8 mouse cellular contexts compared by ENCODE assay signal in the genomic region with DNA sequence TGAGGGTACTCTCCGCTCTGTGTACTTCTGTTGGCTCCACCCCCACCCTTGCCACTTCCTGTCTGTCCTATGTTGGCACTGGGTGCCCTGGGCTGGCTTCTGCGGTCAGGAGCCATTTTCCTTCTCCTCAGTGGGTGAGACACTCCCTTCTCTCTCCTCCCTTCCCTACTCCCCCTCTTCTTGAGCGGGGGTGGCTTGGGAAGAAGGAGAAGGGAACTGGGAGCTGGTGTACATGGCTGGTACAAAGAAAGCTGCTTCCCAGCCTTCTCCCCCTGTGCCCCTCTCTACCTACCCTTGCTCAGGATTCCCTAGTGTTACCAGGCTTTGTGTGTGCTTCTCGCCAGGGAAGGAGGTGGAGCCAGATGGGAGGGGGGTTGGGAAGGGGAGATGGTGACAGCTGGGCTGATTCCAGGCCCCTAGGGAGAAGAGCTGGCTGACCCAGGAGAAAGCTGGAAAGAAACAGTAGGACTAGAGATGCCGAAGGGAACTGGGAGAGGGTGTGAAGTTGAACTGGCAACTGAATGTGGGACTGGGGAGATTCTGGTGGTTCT. TPM values are rescaled to one million over a fixed set of nuclear protein-coding genes. Genes with fewer than 3 reads are reported as not detected.
DNase-seq lines count a peak whose midpoint lies in the region; ATAC-seq lines count a peak whose summit lies in the region.

No protein-coding gene starts in this region.

- H3K36me3 ChIP-seq in embryonic facial prominence, embryonic 14.5 days (ENCODE audit: control insufficient read depth, insufficient read depth, low read length): peaks cover 59% of the 10 kb centered on the region
- peaks cover 24% of the 10 kb centered on the region for H3K36me3 ChIP-seq in hindbrain, embryonic 11.5 days (ENCODE audit: control insufficient read depth, insufficient read depth, low read length)
- peaks cover 39% of the 10 kb centered on the region for H3K36me3 ChIP-seq in liver, embryonic 16.5 days (ENCODE audit: control insufficient read depth, insufficient read depth)

- 44% methylated on average over 5 of the region's 5 CpGs for WGBS in embryonic facial prominence, embryonic 14.5 days
- 51% methylated on average over 4 of the region's 5 CpGs for WGBS in hindbrain, embryonic 11.5 days
- 56% methylated on average over 5 of the region's 5 CpGs for WGBS in liver, embryonic 16.5 days (ENCODE audit: insufficient replicate concordance)

- peak overlapping the region; percentile 6; the same call in 1 of the 2 replicates for H3K9ac ChIP-seq in embryonic facial prominence, embryonic 14.5 days (ENCODE audit: low read depth, low read length)
- H3K9ac ChIP-seq in hindbrain, embryonic 11.5 days (ENCODE audit: low read depth, low read length): peak overlapping the region; percentile 95
- H3K9ac ChIP-seq in liver, embryonic 16.5 days (ENCODE audit: low read depth, low read length): 0 out of 2 replicates have a peak overlapping the region, but pooled peaks have one; percentile 21

- H3K4me1 ChIP-seq in embryonic facial prominence, embryonic 14.5 days (ENCODE audit: control insufficient read depth, insufficient read depth, low read length): peaks cover 22% of the 10 kb centered on the region
- H3K4me1 ChIP-seq in hindbrain, embryonic 11.5 days (replicated peaks; ENCODE audit: control insufficient read depth, insufficient read depth, low read length): peaks cover 19% of the 10 kb centered on the region
- peaks cover 53% of the 10 kb centered on the region for H3K4me1 ChIP-seq in liver, embryonic 16.5 days (ENCODE audit: control insufficient read depth, low read depth, low read length)

- no peak for DNase-seq in frontal cortex, postnatal 14 days (ENCODE audit: low spot score in 2 of 2)
- DNase-seq in CD8-positive naive resting alpha-beta T cell, adult 2 months (ENCODE audit: low read depth in 2 of 2, low spot score in 2 of 2): peak; percentile 52 to 63
- peak; percentile 63 for DNase-seq in embryonic facial prominence, embryonic 14.5 days (ENCODE audit: low spot score)
- peak; percentile 65 for DNase-seq in hindbrain, embryonic 11.5 days (ENCODE audit: low spot score)
- peak; percentile 64 to 66 for DNase-seq in natural killer cell, adult 2 months (ENCODE audit: low spot score in 2 of 2)
- DNase-seq in c-Kit-positive CD71-positive TER-119-positive erythroid progenitor cells, embryonic 14.5 days (ENCODE audit: low spot score): no peak

- no peaks in the 10 kb centered on the region for H3K27me3 ChIP-seq in embryonic facial prominence, embryonic 14.5 days (replicated peaks; ENCODE audit: control insufficient read depth, insufficient read depth, low read length)
- H3K27me3 ChIP-seq in hindbrain, embryonic 11.5 days (ENCODE audit: control insufficient read depth, insufficient read depth, low read length): no peaks in the 10 kb centered on the region
- no peaks in the 10 kb centered on the region for H3K27me3 ChIP-seq in liver, embryonic 16.5 days (ENCODE audit: control insufficient read depth, insufficient read depth, low read depth, low read length)

- peak overlapping the region; percentile 84 for H3K4me2 ChIP-seq in embryonic facial prominence, embryonic 14.5 days (ENCODE audit: low read depth, low read length)
- H3K4me2 ChIP-seq in hindbrain, embryonic 11.5 days (replicated peaks; ENCODE audit: low read depth, low read length): peak overlapping the region; percentile 81
- no peak overlapping the region for H3K4me2 ChIP-seq in liver, embryonic 16.5 days (ENCODE audit: low read depth, low read length)

- peak; percentile 21 for ATAC-seq in frontal cortex, adult (ENCODE audit: low TSS enrichment)
- ATAC-seq in embryonic facial prominence, embryonic 14.5 days (ENCODE audit: low read depth): 0 out of 2 replicates have a peak, but pooled peaks have one; percentile 4
- no peak for ATAC-seq in hindbrain, embryonic 11.5 days (ENCODE audit: low FRiP score)
- no peak for ATAC-seq in liver, embryonic 16.5 days (ENCODE audit: low read depth)

- H3K4me3 ChIP-seq in embryonic facial prominence, embryonic 14.5 days (ENCODE audit: low read depth, low read length): peak overlapping the region; percentile 5; the same call in 1 of the 2 replicates
- H3K4me3 ChIP-seq in hindbrain, embryonic 11.5 days (ENCODE audit: low read depth, low read length): peak overlapping the region; percentile 99; the same call in 1 of the 2 replicates
- H3K4me3 ChIP-seq in liver, embryonic 16.5 days (ENCODE audit: low read depth, low read length): no peak overlapping the region

- no peak overlapping the region for H3K27ac ChIP-seq in embryonic facial prominence, embryonic 14.5 days (replicated peaks; ENCODE audit: low read depth, low read length)
- H3K27ac ChIP-seq in hindbrain, embryonic 11.5 days (ENCODE audit: low read depth, low read length): peak overlapping the region; percentile 79
- peak overlapping the region; percentile 48 for H3K27ac ChIP-seq in liver, embryonic 16.5 days (ENCODE audit: low read length)

- no peaks in the 10 kb centered on the region for H3K9me3 ChIP-seq in embryonic facial prominence, embryonic 14.5 days (ENCODE audit: control insufficient read depth, low read length)
- H3K9me3 ChIP-seq in hindbrain, embryonic 11.5 days (ENCODE audit: control insufficient read depth, low read length): no peaks in the 10 kb centered on the region
- no peaks in the 10 kb centered on the region for H3K9me3 ChIP-seq in liver, embryonic 16.5 days (replicated peaks; ENCODE audit: control insufficient read depth, low read length)

RNA-seq across cellular contexts. Expression of gene Chd4, which starts 3.7 kb away (rescaled TPM):
- 70.1 and 73.5 TPM in 2 replicates for polyA plus RNA-seq in embryonic facial prominence, embryonic 14.5 days (2014; fragmentation: Nextera tagmentation; extraction: Ambion mirVana)
- 105 and 130 TPM in 2 replicates for polyA plus RNA-seq in hindbrain, embryonic 11.5 days (2014; fragmentation: Nextera tagmentation; extraction: Ambion mirVana)
- polyA plus RNA-seq in liver, embryonic 16.5 days (2015; fragmentation: Nextera tagmentation; extraction: Ambion mirVana): 18.2 and 22.9 TPM in 2 replicates

RNA-seq across cellular contexts. Expression of gene Lpar5, which starts 31.8 kb away (rescaled TPM):
- 1.1 and 1.4 TPM in 2 replicates for polyA plus RNA-seq in embryonic facial prominence, embryonic 14.5 days (2014; fragmentation: Nextera tagmentation; extraction: Ambion mirVana)
- polyA plus RNA-seq in hindbrain, embryonic 11.5 days (2014; fragmentation: Nextera tagmentation; extraction: Ambion mirVana): 0.21 TPM in 1 of 2 replicates, not detected in the other
- 1.4 and 1.5 TPM in 2 replicates for polyA plus RNA-seq in liver, embryonic 16.5 days (2015; fragmentation: Nextera tagmentation; extraction: Ambion mirVana)

RNA-seq across cellular contexts. Expression of gene Nop2, which starts 32.2 kb away (rescaled TPM):
- 56.4 and 60.4 TPM in 2 replicates for polyA plus RNA-seq in embryonic facial prominence, embryonic 14.5 days (2014; fragmentation: Nextera tagmentation; extraction: Ambion mirVana)
- 45.3 and 58.8 TPM in 2 replicates for polyA plus RNA-seq in hindbrain, embryonic 11.5 days (2014; fragmentation: Nextera tagmentation; extraction: Ambion mirVana)
- polyA plus RNA-seq in liver, embryonic 16.5 days (2015; fragmentation: Nextera tagmentation; extraction: Ambion mirVana): 25.2 and 25.3 TPM in 2 replicates

RNA-seq across cellular contexts. Expression of gene Iffo1, which starts 45.5 kb away (rescaled TPM):
- 37.9 and 43.7 TPM in 2 replicates for polyA plus RNA-seq in embryonic facial prominence, embryonic 14.5 days (2014; fragmentation: Nextera tagmentation; extraction: Ambion mirVana)
- polyA plus RNA-seq in hindbrain, embryonic 11.5 days (2014; fragmentation: Nextera tagmentation; extraction: Ambion mirVana): 10.3 and 10.4 TPM in 2 replicates
- polyA plus RNA-seq in liver, embryonic 16.5 days (2015; fragmentation: Nextera tagmentation; extraction: Ambion mirVana): 3.0 and 4.2 TPM in 2 replicates

RNA-seq across cellular contexts. Expression of gene Acrbp, which starts 50.0 kb away (rescaled TPM):
- polyA plus RNA-seq in embryonic facial prominence, embryonic 14.5 days (2014; fragmentation: Nextera tagmentation; extraction: Ambion mirVana): 8.3 and 9.9 TPM in 2 replicates
- 10.7 and 12.2 TPM in 2 replicates for polyA plus RNA-seq in hindbrain, embryonic 11.5 days (2014; fragmentation: Nextera tagmentation; extraction: Ambion mirVana)
- 2.0 and 4.5 TPM in 2 replicates for polyA plus RNA-seq in liver, embryonic 16.5 days (2015; fragmentation: Nextera tagmentation; extraction: Ambion mirVana)

Comparison
In these comparisons a context has a peak if more than half of its experiments do, and no peak if none do; other contexts are left out.
1. ATAC-seq: peak in frontal cortex, adult (single experiment) and embryonic facial prominence, embryonic 14.5 days (single experiment); none in hindbrain, embryonic 11.5 days (single experiment) and liver, embryonic 16.5 days (single experiment).
2. DNase-seq: peak in CD8-positive naive resting alpha-beta T cell, adult 2 months (2 of 2), embryonic facial prominence, embryonic 14.5 days (single experiment), hindbrain, embryonic 11.5 days (single experiment) and natural killer cell, adult 2 months (2 of 2); none in frontal cortex, postnatal 14 days (0 of 2) and c-Kit-positive CD71-positive TER-119-positive erythroid progenitor cells, embryonic 14.5 days (single experiment).
3. H3K9ac ChIP-seq: peak in every context shown above with its lines; median percentile 95 in hindbrain, embryonic 11.5 days; 21 in liver, embryonic 16.5 days; 6 in embryonic facial prominence, embryonic 14.5 days.